Mouse (Mus musculus) heart, postnatal 0 days (tissue): ENCODE data around the gene Wars2.

Experiments
- CTCF ChIP-seq: IDR thresholded peaks from 2 replicates; pipeline ENCODE4 v1.5.1; 2016; ENCODE audit warnings: antibody characterized with exemption, control low read depth, low read depth
- EP300 ChIP-seq: IDR thresholded peaks from 2 replicates; pipeline ENCODE4 v1.6.1; 2016; ENCODE audit warnings: antibody characterized with exemption, low read depth

GRCm38 (mm10) chr3:99255411-99256365 is 114.8 kb downstream of the Wars2 start:
- TF ChIP-seq CTCF (no peak), EP300 (no peak)
